Mouse (Mus musculus): ENCODE measurements around the gene Gm17469.
"Not testable (repeated sequence)": the region's sequence is repeated elsewhere in the genome, so short reads cannot be mapped to it uniquely, and the experiment has no call there.

Gene Gm17469

DNA sequence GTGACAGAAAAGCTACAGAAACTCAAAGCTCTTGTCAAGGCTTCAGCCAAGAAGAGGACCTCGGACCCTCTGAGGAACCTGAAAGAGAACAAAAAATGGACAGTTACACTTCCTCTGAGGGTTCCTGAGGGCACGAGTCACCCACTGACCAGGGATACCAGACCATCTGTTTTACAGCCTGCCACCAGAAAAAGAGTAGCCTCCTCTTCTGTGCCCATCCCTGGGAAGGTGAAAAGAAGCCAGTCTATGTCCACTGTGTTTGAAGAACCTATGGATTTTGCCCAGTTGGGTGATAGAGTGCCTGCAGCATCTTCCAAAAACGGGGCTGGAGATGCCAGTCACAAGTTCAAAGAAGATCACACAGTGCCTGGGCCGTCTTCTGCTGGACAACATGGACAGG lies at the start of gene Gm17469:
Gene Gm17469 (plus strand): TSS at position 301 of the 400 bp plus-strand sequence.
- DNase-seq (ENCODE audit: low read depth, low spot score), result not testable (repeated sequence)

Measured in skeletal muscle tissue, adult 2 months (tissue).